Mouse (Mus musculus) monocyte, adult 59 days (primary cell): Measurements from ENCODE around the gene Zfp626. TPM values are rescaled to one million over a fixed set of nuclear protein-coding genes. Genes with fewer than 3 reads are reported as not detected.

Source experiments
- total RNA-seq, 2 experiments: library from RNA; stranded (reverse); gene quantifications; one replicate each; pipeline ENCODE4 v1.2.4; 2023

Gene Zfp626
- total RNA-seq: 1 to 10 TPM; 4.5 to 9.1 TPM

GRCm38 (mm10) chr7:27806896-27807295 is at the start of gene Zfp626:
Gene Zfp626, plus strand, starts transcription at chr7:27807196.

GRCm38 (mm10) chr7:27838323-27839249 is 31.6 kb downstream of the Zfp626 start, which contains the start of gene Zfp59:
Gene Zfp59, plus strand, starts transcription at chr7:27838607.

GRCm38 (mm10) chr7:27857227-27857626 is 50.2 kb downstream of the Zfp626 start, which contains the start of gene Zfp607a:
Gene Zfp607a, plus strand, starts transcription at chr7:27857527.

Other genes starting within 250 kb of the Zfp626 start
- gene Akt2, start 215.6 kb upstream of the Zfp626 start, total RNA-seq: 10 to 100 TPM; 80.8 to 84.1 TPM
- gene Ttc9b, start 153.3 kb upstream of the Zfp626 start, total RNA-seq: not detected
- 10 to 100 TPM; 11.2 to 12.2 TPM for gene Map3k10, start 132.6 kb upstream of the Zfp626 start, total RNA-seq
- gene Zfp607b, start 117.9 kb upstream of the Zfp626 start, total RNA-seq: 1 to 10 TPM in 1 of 2 experiments, under 1 TPM in 1; 0.37 to 1.6 TPM
- 1 to 10 TPM; 4.6 to 5.6 TPM for gene Zfp60, start 75.8 kb upstream of the Zfp626 start, total RNA-seq
- gene Zfp59, start 31.4 kb downstream of the Zfp626 start, total RNA-seq: 1 to 10 TPM; 2.1 TPM
- gene Zfp607a, start 50.3 kb downstream of the Zfp626 start, total RNA-seq: 10 to 100 TPM in 1 of 2 experiments, 1 to 10 TPM in 1; 8.7 to 10.3 TPM
- gene Zfp974, start 122.3 kb downstream of the Zfp626 start, total RNA-seq: 1 to 10 TPM; 5.9 to 9.1 TPM
- 1 to 10 TPM; 7.3 to 8.5 TPM for gene Zfp780b, start 172.0 kb downstream of the Zfp626 start, total RNA-seq
- gene Zfp850, start 206.9 kb downstream of the Zfp626 start, total RNA-seq: 1 to 10 TPM; 1.9 to 2.8 TPM
- 10 to 100 TPM; 78.9 to 80.8 TPM for gene Psmc4, start 242.9 kb downstream of the Zfp626 start, total RNA-seq